In genomic region chr1:105735318-105735717, GRCm38 (mm10) we compare ENCODE assay signal across 14 mouse cellular contexts. TPM values are rescaled to one million over a fixed set of nuclear protein-coding genes. Genes with fewer than 3 reads are reported as not detected.
DNase-seq lines count a peak whose midpoint lies in the region; ATAC-seq and TF ChIP-seq lines count a peak whose summit lies in the region.
"Had no signal": no experiment of that assay in that cellular context is flagged by ENCODE, and none has a peak within 500 bp of the region (broad histone marks: within the 10 kb centered on the region; RNA-seq: fewer than 3 reads in every experiment).

No protein-coding gene starts in this region.

- intact Hi-C loops in left cerebral cortex, adult 2 months (cut with DNase I) = no loop called here
- intact Hi-C loops in left cerebral cortex, postnatal 25 days (cut with DNase I) = no loop called here

- no peak for TF ChIP-seq POLR2A in ES-Bruce4 (IDR thresholded peaks at IDR 0.05; ENCODE audit: insufficient read depth, low read length)

- WGBS in intestine, postnatal 0 days = 70% methylated on average over 3 of the region's 3 CpGs

- H3K4me2 ChIP-seq in intestine, postnatal 0 days (replicated peaks; ENCODE audit: low read depth) = no peak overlapping the region
- H3K4me2 ChIP-seq: neural tube, embryonic 15.5 days had no signal

- no peak overlapping the region for H3K4me3 ChIP-seq in left cerebral cortex, adult 2 months
- H3K4me3 ChIP-seq in ES-Bruce4 (ENCODE audit: low read depth, low read length) = no peak overlapping the region
- no peak overlapping the region for H3K4me3 ChIP-seq in intestine, postnatal 0 days (ENCODE audit: low read depth, low read length)
- H3K4me3 ChIP-seq: forebrain, embryonic 10.5 days; neural tube, embryonic 15.5 days had no signal

- no peaks in the 10 kb centered on the region for H3K4me1 ChIP-seq in ES-Bruce4 (ENCODE audit: control insufficient read depth, insufficient read depth, low read length)
- no peaks in the 10 kb centered on the region for H3K4me1 ChIP-seq in intestine, postnatal 0 days (replicated peaks; ENCODE audit: control insufficient read depth, insufficient read depth, low read length)
- H3K4me1 ChIP-seq: forebrain, embryonic 10.5 days; neural tube, embryonic 15.5 days had no signal

- POLR2A ChIA-PET in Patski (lab: Charles Lee) = no interaction called here

- H3K36me3 ChIP-seq in ES-Bruce4 (ENCODE audit: control insufficient read depth, insufficient read depth, low read length, poor library complexity, severe bottlenecking) = no peaks in the 10 kb centered on the region; the same call in 1 of the 2 replicates
- H3K36me3 ChIP-seq in intestine, postnatal 0 days (ENCODE audit: control insufficient read depth, insufficient read depth) = peaks cover 16% of the 10 kb centered on the region; the same call in 1 of the 2 replicates

- H3K27me3 ChIP-seq in ES-Bruce4 (ENCODE audit: control insufficient read depth, insufficient read depth, low read length, poor library complexity, severe bottlenecking) (no peaks in the 10 kb centered on the region), Patski (no peaks in the 10 kb centered on the region)
- H3K27me3 ChIP-seq in intestine, postnatal 0 days (replicated peaks; ENCODE audit: control insufficient read depth, insufficient read depth, low read length) = no peaks in the 10 kb centered on the region
- H3K27me3 ChIP-seq: neural tube, embryonic 15.5 days had no signal

- no peak overlapping the region for H3K9ac ChIP-seq in ES-Bruce4 (ENCODE audit: low read depth, poor library complexity, severe bottlenecking)
- no peak overlapping the region for H3K9ac ChIP-seq in intestine, postnatal 0 days (ENCODE audit: low read depth, low read length)
- H3K9ac ChIP-seq: neural tube, embryonic 15.5 days had no signal

- in situ Hi-C loops in Patski (cut with MboI; ENCODE audit: low pct_unique_long_range_greater_than_20kb) = loop anchor here (25.0 kb wide), 1 partner anchor 302 kb away; no protein-coding TSS in a partner anchor

- TF ChIP-seq CTCF in left cerebral cortex, adult 2 months (IDR thresholded peaks at IDR 0.05) = peak; percentile 37
- TF ChIP-seq CTCF in ES-Bruce4 (IDR thresholded peaks at IDR 0.05; ENCODE audit: low read depth, low read length) = peak; percentile 2
- TF ChIP-seq CTCF in Patski (IDR thresholded peaks at IDR 0.05) = peak; percentile 38
- TF ChIP-seq CTCF in intestine, postnatal 0 days (IDR thresholded peaks at IDR 0.05; ENCODE audit: low read depth) = peak; percentile 69

- DNase-seq in left cerebral cortex, adult 2 months (ENCODE audit: extremely low spot score in 1 of 2, low spot score in 2 of 2) = no peak
- no peak for DNase-seq in left cerebral cortex, postnatal 25 days (ENCODE audit: low spot score in 2 of 2)
- DNase-seq in Patski (ENCODE audit: low read depth, low spot score) = no peak
- DNase-seq in adrenal gland, adult 2 months = no peak
- DNase-seq in left cerebral cortex, adult 9 months (ENCODE audit: low spot score in 2 of 2) = no peak
- DNase-seq: adrenal gland, postnatal 14 days; cerebellum, adult 9-10 months; heart, adult 18-20 months; lung, postnatal 4 days had no signal

- ATAC-seq in Patski = no peak
- peak; percentile 69; the same call in 1 of the 2 replicates for ATAC-seq in intestine, postnatal 0 days
- ATAC-seq: hindbrain, embryonic 16.5 days had no signal

- H3K9me3 ChIP-seq in ES-Bruce4 (replicated peaks; ENCODE audit: control insufficient read depth, insufficient read depth, low read length, poor library complexity, severe bottlenecking) = no peaks in the 10 kb centered on the region
- H3K9me3 ChIP-seq in intestine, postnatal 0 days (ENCODE audit: control insufficient read depth) = no peaks in the 10 kb centered on the region
- H3K9me3 ChIP-seq: forebrain, embryonic 10.5 days; neural tube, embryonic 15.5 days had no signal

- no peak for TF ChIP-seq EP300 in ES-Bruce4 (IDR thresholded peaks at IDR 0.05; ENCODE audit: insufficient read depth, low read depth, low read length)

- no peak overlapping the region for H3K27ac ChIP-seq in left cerebral cortex, adult 2 months
- no peak overlapping the region for H3K27ac ChIP-seq in ES-Bruce4 (ENCODE audit: insufficient read depth, low read length)
- H3K27ac ChIP-seq in intestine, postnatal 0 days (ENCODE audit: low read depth, low read length) = no peak overlapping the region
- H3K27ac ChIP-seq: forebrain, embryonic 10.5 days; neural tube, embryonic 15.5 days had no signal

- CTCF ChIA-PET in Patski (lab: Charles Lee) = no interaction called here

RNA-seq across cellular contexts. Expression of gene Tnfrsf11a, which starts 45.2 kb away (rescaled TPM):
- total RNA-seq in left cerebral cortex, adult 2 months (2021) = 1 to 10 TPM; 8.3 to 9.7 TPM
- total RNA-seq in left cerebral cortex, postnatal 25 days (2021) = 1 to 10 TPM; 6.9 to 7.9 TPM
- polyA plus RNA-seq in ES-Bruce4 (2011; ENCODE audit: insufficient read depth, insufficient read length, low read depth, missing spikeins) (1.1 and 2.1 TPM in 2 replicates), Patski (2021) (0.01 TPM)
- polyA plus RNA-seq in intestine, postnatal 0 days (2015; fragmentation: Nextera tagmentation; extraction: Ambion mirVana) = 23.4 and 24.3 TPM in 2 replicates
- 1 to 10 TPM; 2.4 to 4.7 TPM for total RNA-seq in adrenal gland, adult 2 months (2021)
- polyA plus RNA-seq in adrenal gland, adult 2 months (2012; rRNA removed) = 2.7 and 3.6 TPM in 2 replicates

Comparison
In these comparisons a context has a peak if more than half of its experiments do, and no peak if none do; other contexts are left out.
1. CTCF ChIP-seq: peak in every context shown above with its lines; median percentile 69 in intestine, postnatal 0 days; 38 in Patski; 37 in left cerebral cortex, adult 2 months; 2 in ES-Bruce4.